Mouse (Mus musculus): ENCODE measurements around the gene Ssr1.

- no peak for TF ChIP-seq CTCF (conservative IDR thresholded peaks at IDR 0.05; ENCODE audit: insufficient read depth, insufficient read length, low read depth, low read length)
- TF ChIP-seq POLR2A (IDR thresholded peaks at IDR 0.05; ENCODE audit: low read depth, low read length), result no peak
Measured at GRCm38 (mm10) chr13:37980346-37980745, 13.7 kb downstream of the Ssr1 start.

All from kidney, adult 2 months (tissue).